Mouse (Mus musculus) midbrain, embryonic 14.5 days (tissue): ENCODE measurements around the gene Entpd5. TPM values are rescaled to one million over a fixed set of nuclear protein-coding genes. Genes with fewer than 3 reads are reported as not detected.

Source experiments
- ATAC-seq: fragments of 200-750 bp; cut with Nextera tagmentation; 2 replicates; pipeline ENCODE4 v1.8.0; 2017; ENCODE audit warnings: moderate number of reproducible peaks, moderate library complexity; ENCODE audit not compliant: low FRiP score, low TSS enrichment
- DNase-seq: peaks from one replicate; pipeline ENCODE4 v3.0.0-alpha.2; 2015
- H3K27ac ChIP-seq: fragments of 300-500 bp; sonication (generic); replicated peaks from 2 replicates; pipeline ENCODE4 v1.5.1; 2014; ENCODE audit warnings: mild to moderate bottlenecking, low read depth, low read length, moderate library complexity
- H3K27me3 ChIP-seq: fragments of 300-500 bp; sonication (generic); 2 replicates; pipeline ENCODE4 v1.6.1; 2014; ENCODE audit warnings: low read length, control low read depth, mixed read lengths; ENCODE audit not compliant: control insufficient read depth, insufficient read depth
- H3K36me3 ChIP-seq: fragments of 300-500 bp; sonication (generic); 2 replicates; pipeline ENCODE4 v1.6.1; 2014; ENCODE audit warnings: low read length, control low read depth; ENCODE audit not compliant: control insufficient read depth, insufficient read depth
- H3K4me1 ChIP-seq: fragments of 300-500 bp; sonication (generic); 2 replicates; pipeline ENCODE4 v1.6.1; 2014; ENCODE audit warnings: mild to moderate bottlenecking, antibody characterized with exemption, low read length, control low read depth; ENCODE audit not compliant: control insufficient read depth, insufficient read depth
- H3K4me2 ChIP-seq: fragments of 300-500 bp; sonication (generic); 2 replicates; pipeline ENCODE4 v1.6.1; 2014; ENCODE audit warnings: mild to moderate bottlenecking, low read length, moderate library complexity
- H3K4me3 ChIP-seq: fragments of 300-500 bp; sonication (generic); replicated peaks from 2 replicates; pipeline ENCODE4 v1.5.1; 2014; ENCODE audit warnings: low read depth, low read length
- H3K9ac ChIP-seq: fragments of 300-500 bp; sonication (generic); replicated peaks from 2 replicates; pipeline ENCODE4 v1.6.1; 2014; ENCODE audit warnings: mild to moderate bottlenecking, low read length, moderate library complexity
- H3K9me3 ChIP-seq: fragments of 300-500 bp; sonication (generic); 2 replicates; pipeline ENCODE4 v1.6.1; 2016; ENCODE audit warnings: low read length, control low read depth, mixed read lengths; ENCODE audit not compliant: control insufficient read depth
- WGBS: fragments of 180-500 bp; shearing (Covaris S2); extraction: QIAGEN DNeasy Blood & Tissue Kit; methylation state at CpG from one replicate; pipeline ENCODE4 v1.1.7; 2014; 5-methylcytosine and 5-hydroxymethylcytosine counted together
- polyA plus RNA-seq: library from polyadenylated mRNA; unstranded; fragments of >200 nt; fragmentation: Nextera tagmentation; extraction: Ambion mirVana; gene quantifications from 2 replicates; pipeline ENCODE4 v1.2.1, GENCODE M21; 2014

Gene Entpd5
- 6.4 and 12.1 TPM in 2 replicates for polyA plus RNA-seq

DNA sequence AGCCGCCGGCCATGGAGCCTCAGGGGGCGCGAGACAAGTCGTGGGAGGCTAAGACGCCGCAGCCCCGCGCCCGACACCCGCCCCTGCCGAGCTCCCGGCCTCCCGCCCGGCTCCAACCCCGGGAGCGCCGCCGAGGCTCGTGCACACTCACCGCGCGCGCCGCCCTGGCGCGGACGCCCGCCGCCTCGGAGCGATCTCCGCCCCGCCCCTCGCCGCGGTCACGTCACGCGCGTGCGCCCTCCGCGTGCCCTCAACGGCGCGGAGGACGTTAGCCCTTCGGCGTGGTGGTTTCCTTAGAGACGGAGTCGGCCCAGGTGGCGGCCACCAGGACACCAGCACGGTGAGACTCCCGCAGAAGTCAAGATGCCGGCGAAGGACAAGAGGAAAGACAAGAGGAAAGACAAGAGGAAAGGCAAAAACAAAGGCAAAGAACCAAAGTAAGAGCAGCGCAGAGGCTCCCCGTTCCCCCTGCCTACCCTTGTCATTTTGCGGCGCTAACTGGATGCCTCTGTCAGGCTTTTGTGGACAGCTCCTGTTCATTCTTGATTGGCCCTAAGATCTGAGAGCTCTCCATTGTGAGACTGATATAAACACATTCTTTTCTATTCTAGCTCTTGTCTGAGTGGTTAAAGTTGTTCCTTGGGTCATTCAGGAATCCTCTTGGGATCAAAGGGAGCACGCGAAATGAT is at the start of gene Entpd5, which contains the start of gene Bbof1:
TSS of gene Entpd5 (minus strand) at position 211 of the 689 bp plus-strand sequence.
TSS of gene Bbof1 (plus strand) at position 253 of the 689 bp plus-strand sequence.
- no peaks in the 10 kb centered on the region for H3K27me3 ChIP-seq
- H3K36me3 ChIP-seq = no peaks in the 10 kb centered on the region
- H3K27ac ChIP-seq = peak within 1 kb of the TSS; percentile 91
- no peaks in the 10 kb centered on the region for H3K9me3 ChIP-seq
- H3K4me1 ChIP-seq = peaks cover 6% of the 10 kb centered on the region
- peak within 1 kb of the TSS; percentile 92 for H3K4me2 ChIP-seq
- WGBS = under 1% methylated on average over 60 of the region's 63 CpGs
- ATAC-seq (peak; percentile 93), DNase-seq (peak; percentile 97)
- peak within 1 kb of the TSS; percentile 80 for H3K9ac ChIP-seq
- peak within 1 kb of the TSS; percentile 71 for H3K4me3 ChIP-seq

GRCm38 (mm10) chr12:84456911-84457310 is 48.1 kb upstream of the Entpd5 start:
- no peak overlapping the region for H3K9ac ChIP-seq
- no peak overlapping the region for H3K27ac ChIP-seq

GRCm38 (mm10) chr12:84451801-84452200 is 43.0 kb upstream of the Entpd5 start:
- H3K9ac ChIP-seq = peak overlapping the region; percentile 56
- peak; percentile 14 for DNase-seq
- H3K4me1 ChIP-seq = peaks cover 5% of the 10 kb centered on the region; the same call in 1 of the 2 replicates
- no peak for ATAC-seq
- 2% methylated on average over 11 of the region's 11 CpGs for WGBS
- peak overlapping the region; percentile 85 for H3K4me2 ChIP-seq
- H3K36me3 ChIP-seq = peaks cover 2% of the 10 kb centered on the region; the same call in 1 of the 2 replicates
- H3K27ac ChIP-seq = peak overlapping the region; percentile 47; the same call in 1 of the 2 replicates
- H3K27me3 ChIP-seq = no peaks in the 10 kb centered on the region
- peak overlapping the region; percentile 61 for H3K4me3 ChIP-seq
- no peaks in the 10 kb centered on the region for H3K9me3 ChIP-seq

More at GRCm38 (mm10) chr12:84456911-84457310, 48.1 kb upstream of the Entpd5 start:
- no peaks in the 10 kb centered on the region for H3K27me3 ChIP-seq
- H3K4me2 ChIP-seq = no peak overlapping the region
- H3K4me3 ChIP-seq = no peak overlapping the region
- ATAC-seq (no peak), DNase-seq (no peak)
- H3K4me1 ChIP-seq = peaks cover 3% of the 10 kb centered on the region; the same call in 1 of the 2 replicates
- H3K9me3 ChIP-seq = no peaks in the 10 kb centered on the region
- peaks cover 34% of the 10 kb centered on the region for H3K36me3 ChIP-seq
- 94% methylated on average over 3 of the region's 3 CpGs for WGBS

DNA sequence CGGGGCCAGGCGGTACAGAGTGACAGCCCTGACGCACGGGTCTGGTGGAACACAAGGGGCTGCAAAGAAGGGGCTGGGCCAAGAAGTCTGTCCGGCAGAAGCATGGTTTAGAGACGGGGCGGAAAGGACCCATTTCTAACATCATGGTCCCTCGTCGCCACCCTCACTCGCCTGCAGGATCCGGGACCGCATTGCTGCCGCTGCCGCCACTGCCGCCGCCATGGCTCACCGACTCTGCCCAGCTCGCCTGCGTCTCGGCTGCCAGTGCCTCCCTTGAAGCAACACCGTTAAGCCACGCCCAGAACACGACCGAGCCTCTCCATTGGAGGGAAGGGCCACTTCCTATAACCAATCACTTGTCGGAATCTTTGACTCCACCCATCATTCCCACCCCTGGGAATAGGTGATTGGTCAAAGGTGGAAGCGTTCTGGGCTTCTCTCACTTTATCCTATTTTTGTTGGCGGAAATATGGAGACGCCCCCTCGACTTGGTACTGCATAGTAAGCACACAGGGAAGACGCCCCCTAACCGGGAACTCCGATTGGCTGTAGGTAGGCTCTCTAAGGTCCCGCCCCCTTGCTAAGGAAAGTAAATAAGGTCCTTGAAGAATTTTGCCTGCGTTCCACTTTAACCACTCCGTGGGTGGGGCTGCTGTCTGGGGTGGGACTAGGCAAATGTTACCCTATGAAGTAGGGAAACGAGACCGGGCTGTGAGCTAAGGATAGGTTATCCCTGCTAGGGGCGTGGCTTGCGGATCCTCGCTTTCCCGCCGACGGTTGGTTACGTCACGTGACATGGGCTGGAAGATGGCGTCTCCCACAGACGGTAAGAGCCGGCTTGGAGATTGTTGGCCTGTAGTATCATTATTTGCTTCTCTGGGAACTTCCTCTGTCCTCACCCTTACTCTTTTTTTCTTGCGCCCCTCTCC is 42.2 kb upstream of the Entpd5 start, which contains the start of the genes Aldh6a1 and Lin52:
TSS of gene Aldh6a1 (minus strand) at position 287 of the 929 bp plus-strand sequence.
TSS of gene Lin52 (plus strand) at position 705 of the 929 bp plus-strand sequence.
- WGBS = under 1% methylated on average over 49 of the region's 49 CpGs
- Histone ChIP-seq H3K4me3 (peak within 1 kb of the TSS; percentile 61), H3K4me1 (peaks cover 5% of the 10 kb centered on the region; the same call in 1 of the 2 replicates)

DNA sequence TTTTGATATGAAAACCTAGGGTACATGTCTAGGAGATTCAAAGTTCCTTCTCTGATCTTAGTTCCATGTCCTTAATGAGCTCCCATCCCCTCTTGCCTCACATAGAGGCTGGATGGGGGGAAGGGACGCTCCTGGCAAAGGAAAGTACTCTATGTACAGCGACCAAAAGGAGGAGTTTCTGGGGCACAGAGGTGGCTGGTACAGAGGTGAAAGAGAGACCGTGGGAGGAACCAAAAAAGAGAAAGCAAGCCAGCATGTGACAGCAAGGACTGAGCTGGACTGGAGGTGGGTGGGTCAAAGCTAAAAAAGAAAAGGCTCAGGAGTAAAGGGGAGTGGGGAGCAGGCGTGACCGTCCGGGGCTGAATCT is 41.5 kb upstream of the Entpd5 start:
- Histone ChIP-seq H3K27ac (peak overlapping the region; percentile 66), H3K36me3 (no peaks in the 10 kb centered on the region), H3K4me2 (peak overlapping the region; percentile 85), H3K4me1 (peaks cover 5% of the 10 kb centered on the region; the same call in 1 of the 2 replicates), H3K9me3 (no peaks in the 10 kb centered on the region), H3K9ac (peak overlapping the region; percentile 60), H3K4me3 (peak overlapping the region; percentile 61), H3K27me3 (no peaks in the 10 kb centered on the region)
- no peak for DNase-seq
- ATAC-seq = no peak
- WGBS = 1% methylated on average over 6 of the region's 6 CpGs

More for the DNA sequence above, 42.2 kb upstream of the Entpd5 start, which contains the start of the genes Aldh6a1 and Lin52:
- Histone ChIP-seq H3K36me3 (no peaks in the 10 kb centered on the region), H3K9me3 (no peaks in the 10 kb centered on the region), H3K4me2 (peak within 1 kb of the TSS; percentile 85), H3K27me3 (no peaks in the 10 kb centered on the region), H3K27ac (peak within 1 kb of the TSS; percentile 66), H3K9ac (peak within 1 kb of the TSS; percentile 60)
- DNase-seq = peak; percentile 100
- peak; percentile 98 for ATAC-seq

- ATAC-seq = no peak
- Histone ChIP-seq H3K9ac (no peak overlapping the region), H3K4me2 (peak overlapping the region; percentile 85), H3K4me1 (peaks cover 5% of the 10 kb centered on the region; the same call in 1 of the 2 replicates), H3K27me3 (no peaks in the 10 kb centered on the region), H3K4me3 (peak overlapping the region; percentile 61; the same call in 1 of the 2 replicates), H3K27ac (no peak overlapping the region), H3K36me3 (no peaks in the 10 kb centered on the region), H3K9me3 (no peaks in the 10 kb centered on the region)
- no peak for DNase-seq
- 48% methylated on average over 10 of the region's 10 CpGs for WGBS
Measured at GRCm38 (mm10) chr12:84449887-84450286, 41.1 kb upstream of the Entpd5 start.

DNA sequence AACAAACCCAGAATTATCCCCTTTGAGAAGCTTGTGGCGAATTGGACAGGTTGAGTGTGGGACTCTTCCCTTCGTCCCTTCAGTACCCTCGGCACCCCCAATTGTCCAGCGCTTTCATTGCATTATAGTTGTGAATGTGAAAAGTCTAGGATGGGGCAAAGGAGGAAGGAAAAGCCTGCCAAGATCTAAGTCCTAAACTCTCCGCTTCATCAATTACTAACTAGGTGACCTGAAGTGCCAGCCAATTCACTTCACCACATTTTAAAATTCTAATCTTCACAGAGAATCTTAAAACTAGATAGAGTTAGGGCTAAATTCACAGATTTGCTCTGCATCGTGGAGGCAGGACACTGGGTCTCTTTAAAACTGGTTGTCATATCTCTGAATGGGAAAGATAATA is 39.4 kb upstream of the Entpd5 start:
- no peaks in the 10 kb centered on the region for H3K9me3 ChIP-seq
- no peaks in the 10 kb centered on the region for H3K27me3 ChIP-seq
- DNase-seq (no peak), ATAC-seq (no peak)
- H3K4me3 ChIP-seq = no peak overlapping the region
- peaks cover 5% of the 10 kb centered on the region; the same call in 1 of the 2 replicates for H3K4me1 ChIP-seq
- H3K27ac ChIP-seq = no peak overlapping the region
- H3K9ac ChIP-seq = no peak overlapping the region
- WGBS = 86% methylated on average over 6 of the region's 6 CpGs
- H3K4me2 ChIP-seq = no peak overlapping the region
- no peaks in the 10 kb centered on the region for H3K36me3 ChIP-seq

- Histone ChIP-seq H3K4me3 (no peak overlapping the region), H3K9me3 (no peaks in the 10 kb centered on the region), H3K27ac (no peak overlapping the region), H3K27me3 (no peaks in the 10 kb centered on the region), H3K36me3 (no peaks in the 10 kb centered on the region), H3K9ac (no peak overlapping the region), H3K4me1 (peaks cover 5% of the 10 kb centered on the region; the same call in 1 of the 2 replicates), H3K4me2 (no peak overlapping the region)
- no peak for DNase-seq
- whole genome bisulfite sequencing = 81% methylated on average over 1 of the region's 1 CpGs
- ATAC-seq = no peak
Measured at GRCm38 (mm10) chr12:84447386-84447785, 38.6 kb upstream of the Entpd5 start.
